Mouse (Mus musculus): ENCODE data around the gene Krt33b. TPM values are rescaled to one million over a fixed set of nuclear protein-coding genes. Genes with fewer than 3 reads are reported as not detected.

Krt33b gene
- polyA plus RNA-seq (2015; fragmentation: Nextera tagmentation; extraction: Ambion mirVana): 7.3 and 17.9 TPM in 2 replicates

DNA sequence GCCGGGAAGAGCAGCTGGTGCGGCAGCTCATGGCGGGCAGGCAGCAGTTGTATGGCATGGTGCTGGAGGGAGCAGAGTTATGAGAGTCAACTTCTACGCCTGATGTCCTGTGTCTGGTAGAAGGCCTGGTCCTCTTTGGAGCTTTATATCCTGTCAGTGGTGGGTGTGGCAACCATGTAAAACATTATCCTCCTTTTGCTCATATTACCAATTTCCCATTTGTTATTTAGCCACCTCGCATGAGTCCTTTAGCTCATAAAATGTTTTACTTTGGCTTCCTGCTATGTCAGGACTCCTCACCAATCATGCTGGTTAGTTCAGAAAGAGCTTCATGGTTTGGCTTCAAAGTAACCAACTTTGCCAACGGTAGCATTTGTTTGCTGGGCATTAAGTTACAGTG lies at the start of gene Krt33b:
Gene Krt33b, minus strand, starts transcription at position 101 of the 400 bp plus-strand sequence.
- H3K9ac ChIP-seq: no peak within 1 kb of the TSS
- no peaks in the 10 kb centered on the region for H3K27me3 ChIP-seq
- H3K27ac ChIP-seq (replicated peaks): no peak within 1 kb of the TSS
- no peaks in the 10 kb centered on the region for H3K4me1 ChIP-seq
- ATAC-seq (ENCODE audit: insufficient number of reproducible peaks, low FRiP score, low TSS enrichment, low read depth): no peak
- 82% methylated on average over 6 of the region's 6 CpGs for WGBS
- no peak within 1 kb of the TSS for H3K4me3 ChIP-seq (replicated peaks)
- no peaks in the 10 kb centered on the region for H3K9me3 ChIP-seq (replicated peaks)
- no peaks in the 10 kb centered on the region for H3K36me3 ChIP-seq
- no peak within 1 kb of the TSS for H3K4me2 ChIP-seq (replicated peaks)

DNA sequence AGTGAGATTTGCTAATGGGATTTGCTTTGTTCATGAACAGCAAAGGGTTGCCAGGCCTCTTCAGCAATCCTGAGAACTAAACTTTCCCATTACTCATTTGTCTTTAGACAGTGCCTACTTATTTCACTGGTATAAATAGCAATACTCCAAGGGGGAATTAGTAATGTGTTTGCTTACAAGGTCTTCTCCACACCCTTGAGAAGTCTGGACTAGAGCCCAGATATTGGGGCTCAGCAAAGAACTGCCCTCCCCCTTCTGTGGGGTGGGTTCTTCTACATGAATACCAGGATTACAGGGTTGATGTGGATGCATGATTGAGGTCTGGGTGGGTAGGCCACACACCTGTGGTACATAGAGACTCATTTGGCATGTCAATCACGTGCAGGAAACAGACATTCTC lies 44.2 kb upstream of the Krt33b start:
- WGBS: 52% methylated on average over 1 of the region's 1 CpGs
- Histone ChIP-seq H3K4me3 (replicated peaks) (no peak overlapping the region), H3K27ac (replicated peaks) (peak overlapping the region; percentile 60), H3K36me3 (no peaks in the 10 kb centered on the region), H3K9ac (no peak overlapping the region), H3K4me1 (0 out of 2 replicates have a peak, but pooled peaks cover 5% of the 10 kb centered on the region), H3K27me3 (no peaks in the 10 kb centered on the region), H3K4me2 (replicated peaks) (no peak overlapping the region), H3K9me3 (replicated peaks) (no peaks in the 10 kb centered on the region)
- ATAC-seq (ENCODE audit: insufficient number of reproducible peaks, low FRiP score, low TSS enrichment, low read depth): peak; percentile 24; the same call in 1 of the 2 replicates

DNA sequence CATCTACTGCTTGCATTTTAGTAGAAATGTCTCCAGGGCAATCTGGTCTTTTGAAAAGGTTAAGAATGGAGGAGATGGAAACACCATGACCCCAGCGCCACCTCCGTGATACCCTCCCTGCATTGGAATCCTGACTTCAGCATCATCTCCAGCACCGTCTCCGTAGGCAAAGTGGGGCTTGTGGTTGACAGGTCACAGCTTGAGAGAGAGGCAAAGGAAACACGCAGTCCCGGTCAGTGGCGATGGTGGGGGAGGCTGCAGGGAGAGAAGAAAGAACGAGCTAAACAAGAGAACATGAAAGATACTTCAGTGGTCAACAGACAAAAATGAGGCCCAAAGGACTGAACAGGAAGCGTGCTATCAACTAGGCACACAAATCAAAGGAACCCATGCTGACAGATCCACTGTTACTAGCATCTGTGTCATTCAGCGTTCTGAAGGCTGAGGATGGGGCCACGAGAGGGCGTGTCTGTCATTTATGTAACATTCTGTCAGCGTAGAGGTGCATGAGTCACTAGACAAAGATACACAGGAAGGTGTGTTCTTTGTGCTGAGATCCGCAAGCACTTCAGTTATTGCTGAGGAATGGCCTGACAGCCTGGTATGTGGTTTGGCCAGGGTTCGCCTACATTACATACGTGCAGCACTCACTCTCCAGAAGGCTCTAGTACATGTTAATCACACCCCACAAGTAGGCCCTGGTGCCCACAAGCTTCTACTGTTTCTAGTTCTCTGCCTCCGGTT lies 37.8 kb upstream of the Krt33b start:
- no peaks in the 10 kb centered on the region for H3K4me1 ChIP-seq
- no peak for ATAC-seq (ENCODE audit: insufficient number of reproducible peaks, low FRiP score, low TSS enrichment, low read depth)
- no peaks in the 10 kb centered on the region for H3K9me3 ChIP-seq (replicated peaks)
- peak overlapping the region; percentile 68 for H3K27ac ChIP-seq (replicated peaks)
- WGBS: 63% methylated on average over 17 of the region's 17 CpGs
- no peaks in the 10 kb centered on the region for H3K27me3 ChIP-seq
- H3K9ac ChIP-seq: no peak overlapping the region
- H3K36me3 ChIP-seq: no peaks in the 10 kb centered on the region
- no peak overlapping the region for H3K4me3 ChIP-seq (replicated peaks)
- no peak overlapping the region for H3K4me2 ChIP-seq (replicated peaks)

DNA sequence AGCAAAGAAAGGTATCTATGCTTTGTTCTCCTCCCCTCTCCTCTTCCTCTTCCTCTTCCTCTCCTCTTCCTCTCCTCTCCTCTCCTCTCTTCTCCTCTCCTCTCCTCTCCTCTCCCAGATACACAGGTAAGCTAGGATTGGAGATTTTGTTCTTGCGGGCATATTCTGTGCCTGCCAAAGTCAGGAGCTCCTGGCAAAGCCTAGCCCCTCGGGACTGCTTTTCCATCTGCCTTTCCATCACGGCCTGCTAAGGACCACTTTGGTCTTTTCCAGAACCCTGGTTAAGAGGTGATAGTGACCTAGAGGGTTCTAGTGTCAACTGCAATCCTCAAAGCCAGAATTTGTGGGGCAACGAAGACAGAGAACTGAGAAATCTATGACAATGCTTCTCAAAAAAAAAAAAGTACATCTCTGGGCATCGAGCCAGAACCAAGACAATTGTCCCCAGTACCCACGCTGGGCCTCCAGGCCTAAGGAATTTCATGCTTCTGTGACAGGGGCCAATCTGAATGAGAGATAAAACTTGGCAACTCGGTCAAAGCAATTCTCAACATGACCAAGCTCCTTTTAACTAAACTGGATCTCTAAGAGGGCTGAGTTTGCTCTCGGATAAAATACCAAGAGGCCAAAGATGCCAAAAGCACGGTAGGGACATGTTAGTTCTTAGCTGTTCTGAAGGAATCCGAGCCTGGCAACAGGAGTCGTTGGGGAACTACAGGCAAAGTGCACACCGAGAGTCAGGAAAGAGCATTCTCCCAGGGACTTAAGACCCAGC lies 36.8 kb upstream of the Krt33b start:
- Histone ChIP-seq H3K9me3 (replicated peaks) (no peaks in the 10 kb centered on the region), H3K4me2 (replicated peaks) (no peak overlapping the region), H3K27me3 (no peaks in the 10 kb centered on the region), H3K27ac (replicated peaks) (peak overlapping the region; percentile 48), H3K36me3 (no peaks in the 10 kb centered on the region), H3K4me3 (replicated peaks) (no peak overlapping the region), H3K4me1 (no peaks in the 10 kb centered on the region), H3K9ac (no peak overlapping the region)
- ATAC-seq (ENCODE audit: insufficient number of reproducible peaks, low FRiP score, low TSS enrichment, low read depth): no peak
- WGBS: 55% methylated on average over 12 of the region's 12 CpGs

DNA sequence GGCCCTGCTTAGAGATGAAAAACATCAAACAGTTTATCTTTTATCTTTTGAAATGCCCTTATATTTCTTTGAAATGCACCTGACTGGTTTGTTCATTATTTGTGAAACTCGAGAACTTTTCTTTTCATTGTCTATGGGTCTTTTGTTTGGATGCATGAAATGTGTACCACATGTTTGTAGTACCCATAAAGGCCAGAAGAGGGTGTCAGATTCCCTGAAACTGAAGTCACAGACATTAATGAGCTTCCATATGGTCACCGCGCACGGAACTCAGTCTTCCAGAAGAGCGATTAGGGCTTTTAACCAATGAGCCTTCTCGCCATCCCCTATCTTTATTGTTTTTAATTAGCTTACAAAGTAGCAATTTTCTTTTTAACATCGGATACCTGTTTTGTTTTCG lies 29.2 kb upstream of the Krt33b start:
- Histone ChIP-seq H3K9ac (no peak overlapping the region), H3K36me3 (no peaks in the 10 kb centered on the region), H3K4me2 (replicated peaks) (no peak overlapping the region), H3K27me3 (no peaks in the 10 kb centered on the region), H3K4me1 (no peaks in the 10 kb centered on the region), H3K9me3 (replicated peaks) (no peaks in the 10 kb centered on the region), H3K27ac (replicated peaks) (no peak overlapping the region), H3K4me3 (replicated peaks) (no peak overlapping the region)
- WGBS: 71% methylated on average over 8 of the region's 8 CpGs
- no peak for ATAC-seq (ENCODE audit: insufficient number of reproducible peaks, low FRiP score, low TSS enrichment, low read depth)

DNA sequence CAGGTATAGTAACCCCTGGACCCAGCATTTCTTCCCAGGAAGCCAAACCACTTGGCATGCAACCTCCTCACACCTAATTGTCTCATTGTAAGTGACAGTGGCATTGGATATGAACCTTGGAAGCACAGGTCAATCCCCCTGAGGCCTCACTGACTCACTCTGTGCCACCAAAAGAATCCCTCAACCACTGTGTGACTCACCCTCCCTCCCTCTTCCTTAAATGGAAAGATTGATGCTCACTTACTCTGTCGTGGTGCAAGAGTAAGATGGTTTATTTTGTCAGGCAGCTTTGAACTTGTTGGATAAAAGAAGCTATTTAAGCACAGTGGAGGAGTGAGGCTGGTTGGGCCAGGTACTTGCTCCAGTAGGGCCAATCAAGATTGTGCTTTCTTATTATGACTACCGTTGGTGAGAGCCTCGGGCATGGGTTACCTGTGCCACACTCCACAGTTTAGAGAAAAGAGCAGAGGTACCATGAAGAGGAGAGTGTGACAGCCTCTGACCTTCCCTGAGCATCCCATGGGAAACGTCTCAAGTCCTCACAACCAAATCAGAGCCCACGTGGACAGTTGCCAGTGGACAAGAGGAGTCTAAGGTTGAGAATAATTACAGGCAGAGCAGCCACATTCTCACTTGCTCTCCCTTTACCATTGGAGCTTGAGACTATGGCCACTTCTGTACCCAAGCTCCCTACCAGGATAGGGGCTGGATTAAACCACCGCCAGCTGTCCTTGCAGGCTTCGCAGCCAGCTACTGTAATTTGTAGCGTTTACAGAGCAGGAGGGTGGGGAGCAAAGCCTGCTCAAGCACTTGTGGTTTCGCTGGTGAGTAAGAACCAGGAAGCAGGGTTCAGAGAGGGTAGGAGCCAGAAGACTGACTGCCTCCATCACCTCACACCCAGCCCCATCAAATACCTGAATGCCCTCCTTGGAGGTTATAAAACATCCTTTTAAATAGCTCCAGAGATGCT lies 26.3 kb upstream of the Krt33b start:
- H3K4me1 ChIP-seq: no peaks in the 10 kb centered on the region
- WGBS: 59% methylated on average over 9 of the region's 9 CpGs
- no peaks in the 10 kb centered on the region for H3K9me3 ChIP-seq (replicated peaks)
- no peaks in the 10 kb centered on the region for H3K27me3 ChIP-seq
- no peak overlapping the region for H3K4me2 ChIP-seq (replicated peaks)
- H3K9ac ChIP-seq: no peak overlapping the region
- no peak overlapping the region for H3K4me3 ChIP-seq (replicated peaks)
- H3K27ac ChIP-seq (replicated peaks): no peak overlapping the region; the same call in 1 of the 2 replicates
- no peaks in the 10 kb centered on the region for H3K36me3 ChIP-seq
- no peak for ATAC-seq (ENCODE audit: insufficient number of reproducible peaks, low FRiP score, low TSS enrichment, low read depth)

DNA sequence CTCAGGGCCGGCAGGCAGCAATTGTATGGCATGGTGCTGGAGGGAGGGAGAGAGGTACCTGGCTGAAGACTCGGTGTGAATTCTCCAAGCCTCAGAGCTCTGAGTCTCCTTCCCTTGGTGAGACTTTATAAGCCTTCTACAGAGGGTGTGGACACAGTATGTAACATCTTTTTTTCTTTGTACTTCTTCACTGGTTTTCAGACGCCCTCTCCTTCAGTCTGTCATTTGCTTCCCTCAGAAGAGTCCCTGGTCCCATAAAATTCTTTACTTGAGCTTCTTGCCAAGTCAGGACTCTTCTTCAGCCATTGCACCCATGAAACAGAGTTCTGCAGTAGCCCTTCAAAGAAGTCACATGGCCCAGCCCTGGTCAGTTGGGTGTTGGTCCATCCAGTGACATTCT lies 20.8 kb upstream of the Krt33b start, which contains the start of gene Krt31:
Gene Krt31, minus strand, starts transcription at position 101 of the 400 bp plus-strand sequence.
- no peak within 1 kb of the TSS for H3K9ac ChIP-seq
- 80% methylated on average over 3 of the region's 3 CpGs for WGBS
- H3K27me3 ChIP-seq: no peaks in the 10 kb centered on the region
- H3K36me3 ChIP-seq: no peaks in the 10 kb centered on the region
- no peaks in the 10 kb centered on the region for H3K4me1 ChIP-seq
- H3K9me3 ChIP-seq (replicated peaks): no peaks in the 10 kb centered on the region
- no peak within 1 kb of the TSS for H3K4me2 ChIP-seq (replicated peaks)
- no peak within 1 kb of the TSS for H3K4me3 ChIP-seq (replicated peaks)
- H3K27ac ChIP-seq (replicated peaks): no peak within 1 kb of the TSS
- ATAC-seq (ENCODE audit: insufficient number of reproducible peaks, low FRiP score, low TSS enrichment, low read depth): no peak

DNA sequence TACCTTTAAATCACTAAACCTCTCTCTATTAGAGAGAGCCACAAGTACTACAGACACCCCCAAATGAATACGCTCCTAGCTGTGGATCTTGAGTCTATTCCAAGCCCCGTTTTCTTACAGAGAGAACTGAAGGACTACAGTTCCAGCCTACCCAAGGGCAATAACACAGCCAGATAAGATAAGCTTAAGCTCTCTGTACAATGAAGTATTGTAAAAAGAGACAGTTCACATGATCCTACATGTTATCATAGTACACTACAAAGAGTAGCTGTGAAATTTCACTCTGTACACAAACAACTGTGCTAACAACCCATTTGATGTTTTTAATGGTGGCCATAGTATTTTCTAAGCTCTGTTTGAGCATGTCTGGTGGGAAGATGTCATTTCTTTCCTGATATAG lies 17.5 kb upstream of the Krt33b start:
- no peak for ATAC-seq (ENCODE audit: insufficient number of reproducible peaks, low FRiP score, low TSS enrichment, low read depth)
- H3K27ac ChIP-seq (replicated peaks): no peak overlapping the region
- 79% methylated on average over 2 of the region's 2 CpGs for WGBS
- no peaks in the 10 kb centered on the region for H3K27me3 ChIP-seq
- no peak overlapping the region for H3K9ac ChIP-seq
- no peaks in the 10 kb centered on the region for H3K36me3 ChIP-seq
- H3K9me3 ChIP-seq (replicated peaks): no peaks in the 10 kb centered on the region
- no peak overlapping the region for H3K4me3 ChIP-seq (replicated peaks)
- no peaks in the 10 kb centered on the region for H3K4me1 ChIP-seq
- H3K4me2 ChIP-seq (replicated peaks): no peak overlapping the region

DNA sequence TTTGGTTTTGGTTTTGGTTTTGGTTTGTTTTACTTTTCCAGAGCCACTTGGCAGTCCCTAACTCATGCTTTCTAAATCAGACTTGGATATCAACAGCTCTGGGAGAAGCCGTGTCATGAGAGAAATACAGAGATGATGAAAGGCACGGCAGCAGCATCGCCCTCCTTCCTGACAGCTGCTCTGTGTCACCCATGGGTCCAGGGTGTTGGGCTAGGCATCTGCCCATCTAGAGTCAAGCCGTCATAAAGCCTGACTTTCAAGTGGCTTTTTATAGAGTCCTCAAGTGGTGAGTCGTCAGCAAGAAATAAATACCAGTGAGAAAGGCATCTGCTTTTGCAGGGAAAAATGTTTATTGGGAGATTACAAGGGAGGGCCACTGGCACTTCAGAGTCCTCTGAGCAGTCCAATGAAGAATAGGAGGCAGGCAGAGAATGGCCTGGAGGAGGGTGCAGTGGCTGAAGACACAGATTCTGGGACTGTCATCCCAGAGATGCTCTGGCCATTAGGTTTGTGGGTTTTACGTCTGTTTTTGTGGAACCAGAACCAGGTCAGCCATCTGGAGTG lies 16.7 kb upstream of the Krt33b start:
- H3K4me3 ChIP-seq (replicated peaks): no peak overlapping the region
- H3K4me2 ChIP-seq (replicated peaks): no peak overlapping the region
- H3K36me3 ChIP-seq: no peaks in the 10 kb centered on the region
- H3K9ac ChIP-seq: no peak overlapping the region
- H3K27me3 ChIP-seq: no peaks in the 10 kb centered on the region
- H3K27ac ChIP-seq (replicated peaks): no peak overlapping the region
- WGBS: 80% methylated on average over 6 of the region's 6 CpGs
- no peaks in the 10 kb centered on the region for H3K9me3 ChIP-seq (replicated peaks)
- ATAC-seq (ENCODE audit: insufficient number of reproducible peaks, low FRiP score, low TSS enrichment, low read depth): no peak
- no peaks in the 10 kb centered on the region for H3K4me1 ChIP-seq

DNA sequence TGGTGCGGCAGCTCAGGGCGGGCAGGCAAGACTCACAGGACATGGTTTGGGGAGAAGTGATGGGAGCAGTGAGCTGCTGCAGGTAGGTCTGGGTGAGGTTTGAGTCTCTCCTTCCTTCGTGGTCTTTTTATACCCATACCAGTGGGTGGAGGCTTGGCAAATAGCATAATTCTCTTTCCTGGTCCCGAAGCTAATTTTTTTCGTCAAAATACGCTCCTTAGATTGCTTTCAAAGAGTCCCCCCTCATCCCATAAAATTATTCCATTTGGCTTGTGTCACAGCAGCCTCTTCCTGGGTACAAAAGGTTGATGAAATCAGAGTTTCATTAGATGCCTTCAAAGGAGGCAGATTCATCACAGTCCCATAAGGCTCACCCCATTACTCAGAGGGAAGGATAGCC lies 11.8 kb upstream of the Krt33b start, which contains the start of gene Krt34:
Gene Krt34, minus strand, starts transcription at position 101 of the 400 bp plus-strand sequence.
- H3K27me3 ChIP-seq: no peaks in the 10 kb centered on the region
- no peak within 1 kb of the TSS for H3K9ac ChIP-seq
- no peak within 1 kb of the TSS for H3K27ac ChIP-seq (replicated peaks)
- no peak for ATAC-seq (ENCODE audit: insufficient number of reproducible peaks, low FRiP score, low TSS enrichment, low read depth)
- no peak within 1 kb of the TSS for H3K4me2 ChIP-seq (replicated peaks)
- H3K9me3 ChIP-seq (replicated peaks): no peaks in the 10 kb centered on the region
- H3K4me1 ChIP-seq: no peaks in the 10 kb centered on the region
- 88% methylated on average over 6 of the region's 6 CpGs for WGBS
- no peaks in the 10 kb centered on the region for H3K36me3 ChIP-seq
- H3K4me3 ChIP-seq (replicated peaks): no peak within 1 kb of the TSS

All from embryonic facial prominence, embryonic 15.5 days (tissue).